8 mouse cellular contexts compared by ENCODE assay signal in the genomic region with DNA sequence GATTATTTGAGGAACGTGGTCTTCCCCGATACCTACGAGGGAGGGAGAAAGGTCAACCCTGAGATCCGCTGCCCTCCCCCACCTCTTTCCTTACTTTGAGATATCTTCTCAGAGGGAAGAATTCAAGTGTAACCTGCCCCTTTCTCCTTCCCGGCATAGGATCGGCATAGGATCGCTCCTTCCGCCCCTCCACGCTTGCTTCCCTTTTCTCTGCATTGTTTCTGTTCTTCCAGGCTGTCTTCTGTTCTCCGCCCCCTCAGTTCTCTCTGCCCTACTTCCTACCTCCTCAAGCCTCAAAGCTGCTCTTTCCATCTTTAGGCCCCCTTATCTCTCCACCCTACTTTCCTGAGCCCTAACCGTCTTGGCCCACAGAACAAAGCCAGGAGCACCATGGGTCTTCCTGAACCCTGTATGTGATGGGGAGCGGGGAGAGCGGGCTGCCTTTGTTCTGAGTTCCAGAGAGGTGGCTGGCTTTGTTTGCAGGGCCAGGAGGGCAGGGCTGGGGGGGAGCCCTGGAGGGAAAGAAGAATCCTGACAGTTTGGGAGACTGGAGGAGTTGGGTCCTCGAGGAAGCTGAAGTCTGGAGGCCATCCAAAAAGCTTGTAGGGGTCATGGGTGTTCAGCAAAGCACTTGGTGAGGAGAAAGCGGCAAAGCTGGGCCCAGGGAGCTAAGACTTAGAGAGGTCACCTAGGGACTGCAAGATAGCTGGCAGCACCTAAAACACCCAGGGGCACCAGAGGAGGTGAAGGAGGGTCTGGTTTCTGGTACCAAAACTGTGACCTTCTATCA. TPM values are rescaled to one million over a fixed set of nuclear protein-coding genes. Genes with fewer than 3 reads are reported as not detected.
DNase-seq lines count a peak whose midpoint lies in the region; ATAC-seq and TF ChIP-seq lines count a peak whose summit lies in the region.

No protein-coding gene starts in this region.

- H3K27ac ChIP-seq in forebrain, embryonic 13.5 days: peak overlapping the region; percentile 99
- peak overlapping the region; percentile 89 for H3K27ac ChIP-seq in intestine, embryonic 16.5 days (ENCODE audit: low read length)
- peak overlapping the region; percentile 88 for H3K27ac ChIP-seq in thymus, adult 2 months (ENCODE audit: control insufficient read depth, insufficient read depth, low read length)

- ATAC-seq in forebrain, embryonic 13.5 days: 0 out of 2 replicates have a peak, but pooled peaks have one; percentile 17
- peak; percentile 1; the same call in 1 of the 2 replicates for ATAC-seq in intestine, embryonic 16.5 days

- H3K4me1 ChIP-seq in forebrain, embryonic 13.5 days: peaks cover 56% of the 10 kb centered on the region
- H3K4me1 ChIP-seq in intestine, embryonic 16.5 days (ENCODE audit: control insufficient read depth, insufficient read depth, low read length): peaks cover 40% of the 10 kb centered on the region
- H3K4me1 ChIP-seq in thymus, adult 2 months (replicated peaks; ENCODE audit: control insufficient read depth, insufficient read depth, low read length): peaks cover 44% of the 10 kb centered on the region

- H3K36me3 ChIP-seq in forebrain, embryonic 13.5 days (ENCODE audit: poor library complexity, severe bottlenecking): peaks cover 18% of the 10 kb centered on the region
- no peaks in the 10 kb centered on the region for H3K36me3 ChIP-seq in intestine, embryonic 16.5 days (ENCODE audit: control insufficient read depth, insufficient read depth, low read length)
- no peaks in the 10 kb centered on the region for H3K36me3 ChIP-seq in thymus, adult 2 months (ENCODE audit: control insufficient read depth, insufficient read depth, low read length)

- peak overlapping the region; percentile 96 for H3K4me3 ChIP-seq in forebrain, embryonic 13.5 days
- H3K4me3 ChIP-seq in intestine, embryonic 16.5 days (ENCODE audit: low read length): peak overlapping the region; percentile 87
- H3K4me3 ChIP-seq in thymus, adult 2 months (ENCODE audit: control insufficient read depth, insufficient read depth, low read length): peak overlapping the region; percentile 85

- TF ChIP-seq POLR2A in thymus, adult 2 months (IDR thresholded peaks at IDR 0.05; ENCODE audit: control insufficient read depth, extremely low read depth, insufficient read depth, low read length, poor library complexity): no peak

- H3K9ac ChIP-seq in forebrain, embryonic 13.5 days: peak overlapping the region; percentile 99
- H3K9ac ChIP-seq in intestine, embryonic 16.5 days (ENCODE audit: low read depth, low read length): peak overlapping the region; percentile 95

- H3K27me3 ChIP-seq in forebrain, embryonic 13.5 days: no peaks in the 10 kb centered on the region
- no peaks in the 10 kb centered on the region for H3K27me3 ChIP-seq in intestine, embryonic 16.5 days (replicated peaks; ENCODE audit: control insufficient read depth, insufficient read depth, low read length)
- no peaks in the 10 kb centered on the region for H3K27me3 ChIP-seq in thymus, adult 2 months (ENCODE audit: control insufficient read depth, insufficient read depth, low read length)

- under 1% methylated on average over 15 of the region's 15 CpGs for WGBS in forebrain, embryonic 13.5 days
- 4% methylated on average over 15 of the region's 15 CpGs for WGBS in intestine, embryonic 16.5 days
- WGBS in thymus, adult 2 months: 6% methylated on average over 15 of the region's 15 CpGs

- TF ChIP-seq CTCF in thymus, adult 2 months (IDR thresholded peaks at IDR 0.05; ENCODE audit: borderline replicate concordance, control insufficient read depth, extremely low read depth, insufficient read depth, low read length, poor library complexity): no peak

- peak overlapping the region; percentile 81 for H3K4me2 ChIP-seq in forebrain, embryonic 13.5 days
- H3K4me2 ChIP-seq in intestine, embryonic 16.5 days (ENCODE audit: low read depth, low read length): peak overlapping the region; percentile 85

- DNase-seq in heart, adult 18-20 months: peak; percentile 57 to 65
- DNase-seq in heart, postnatal 36 days: no peak
- peak; percentile 92 for DNase-seq in MEL-GATA-1-ER (ENCODE audit: extremely low read depth, low read depth)
- DNase-seq in lung, postnatal 36 days: peak; percentile 45
- DNase-seq in thymus, adult 2 months: peak; percentile 33
- no peak for DNase-seq in gastrocnemius, postnatal 36 days

- H3K9me3 ChIP-seq in forebrain, embryonic 13.5 days (replicated peaks): no peaks in the 10 kb centered on the region
- H3K9me3 ChIP-seq in intestine, embryonic 16.5 days (ENCODE audit: control insufficient read depth, low read length): no peaks in the 10 kb centered on the region

- intact Hi-C loops in heart, postnatal 36 days (cut with DNase I): no loop called here
- intact Hi-C loops in gastrocnemius, postnatal 36 days (cut with DNase I): no loop called here

RNA-seq across cellular contexts. Expression of gene Arhgef2, which starts 17.8 kb away (rescaled TPM):
- total RNA-seq in heart, adult 18-20 months (2021): 10 to 100 TPM; 32.3 to 32.9 TPM
- 10 to 100 TPM; 42.2 to 51.1 TPM for total RNA-seq in heart, postnatal 36 days (2021)
- 151 and 162 TPM in 2 replicates for polyA plus RNA-seq in forebrain, embryonic 13.5 days (2015; fragmentation: Nextera tagmentation; extraction: Ambion mirVana)
- 41.5 and 43.7 TPM in 2 replicates for polyA plus RNA-seq in intestine, embryonic 16.5 days (2015; fragmentation: Nextera tagmentation; extraction: Ambion mirVana)
- polyA plus RNA-seq in thymus, adult 2 months (2012; rRNA removed): 164 and 192 TPM in 2 replicates
- total RNA-seq in gastrocnemius, postnatal 36 days (2021): 10 to 100 TPM; 18.5 to 29.3 TPM

RNA-seq across cellular contexts. Expression of gene Rxfp4, which starts 29.4 kb away (rescaled TPM):
- total RNA-seq in heart, adult 18-20 months (2021): not detected
- under 1 TPM in 1 of 2 experiments, not detected in 1; 0.22 TPM for total RNA-seq in heart, postnatal 36 days (2021)
- not detected in 2 replicates for polyA plus RNA-seq in forebrain, embryonic 13.5 days (2015; fragmentation: Nextera tagmentation; extraction: Ambion mirVana)
- polyA plus RNA-seq in intestine, embryonic 16.5 days (2015; fragmentation: Nextera tagmentation; extraction: Ambion mirVana): not detected in 2 replicates
- polyA plus RNA-seq in thymus, adult 2 months (2012; rRNA removed): not detected in 2 replicates
- not detected for total RNA-seq in gastrocnemius, postnatal 36 days (2021)

RNA-seq across cellular contexts. Expression of gene Ssr2, which starts 47.9 kb away (rescaled TPM):
- total RNA-seq in heart, adult 18-20 months (2021): 10 to 100 TPM; 60.8 to 65.5 TPM
- total RNA-seq in heart, postnatal 36 days (2021): 10 to 100 TPM; 70.7 to 73.8 TPM
- 139 and 143 TPM in 2 replicates for polyA plus RNA-seq in forebrain, embryonic 13.5 days (2015; fragmentation: Nextera tagmentation; extraction: Ambion mirVana)
- polyA plus RNA-seq in intestine, embryonic 16.5 days (2015; fragmentation: Nextera tagmentation; extraction: Ambion mirVana): 371 and 377 TPM in 2 replicates
- polyA plus RNA-seq in thymus, adult 2 months (2012; rRNA removed): 196 and 206 TPM in 2 replicates
- 10 to 100 TPM; 46.3 to 51.4 TPM for total RNA-seq in gastrocnemius, postnatal 36 days (2021)

Comparison
In these comparisons a context has a peak if more than half of its experiments do, and no peak if none do; other contexts are left out.
1. DNase-seq: peak in heart, adult 18-20 months (2 of 2), MEL-GATA-1-ER (single experiment), lung, postnatal 36 days (single experiment) and thymus, adult 2 months (single experiment); none in heart, postnatal 36 days (0 of 2) and gastrocnemius, postnatal 36 days (0 of 2).
2. Peak in every context shown above with its lines, with median percentiles within 50 percentile points of each other: H3K27ac ChIP-seq and H3K4me3 ChIP-seq.